Mouse (Mus musculus) gastrocnemius, adult 8-10 months (tissue): ENCODE measurements around the gene Flvcr1. TPM values are rescaled to one million over a fixed set of nuclear protein-coding genes. Genes with fewer than 3 reads are reported as not detected.
"Not testable (repeated sequence)": the region's sequence is repeated elsewhere in the genome, so short reads cannot be mapped to it uniquely, and the experiment has no call there.

ENCODE experiments used
- DNase-seq, 2 experiments: peaks; one replicate each; pipeline ENCODE4 v3.0.0; 2022; ENCODE audit warnings: low spot score in 2 of 2
- total RNA-seq, 4 experiments: library from RNA; stranded (reverse); gene quantifications; 2 replicates each; pipeline ENCODE4 v1.2.4; 2022

The Flvcr1 gene
- total RNA-seq, 4 experiments from 2014 or later, result 8.3 to 17.1 (median 10.4) TPM

- DNase-seq, result no peak
These were observed 15.4 kb upstream of the Flvcr1 start for GRCm38 (mm10) chr1:191041352-191041751.

GRCm38 (mm10) chr1:191037999-191038398 lies 12.0 kb upstream of the Flvcr1 start:
- no peak for DNase-seq

- no peak for DNase-seq
These were observed 10.8 kb upstream of the Flvcr1 start, which contains the start of gene Spata45 for GRCm38 (mm10) chr1:191036554-191037334. Gene Spata45 (plus strand): TSS chr1:191036639.

GRCm38 (mm10) chr1:191035649-191036048 lies 9.7 kb upstream of the Flvcr1 start:
- no peak for DNase-seq

- not testable (repeated sequence) for DNase-seq
These were observed 5.0 kb upstream of the Flvcr1 start for GRCm38 (mm10) chr1:191030922-191031425.

GRCm38 (mm10) chr1:191030182-191030581 lies 4.2 kb upstream of the Flvcr1 start:
- no peak for DNase-seq

GRCm38 (mm10) chr1:191025016-191026012 lies 644 bp downstream of the Flvcr1 start:
- peak; percentile 13 to 28 for DNase-seq

- DNase-seq, result not testable (repeated sequence)
These were observed 2.2 kb downstream of the Flvcr1 start for GRCm38 (mm10) chr1:191023806-191024205.

- DNase-seq, result no peak
These were observed 2.8 kb downstream of the Flvcr1 start for GRCm38 (mm10) chr1:191023140-191023539.

- no peak for DNase-seq
These were observed 4.9 kb downstream of the Flvcr1 start for GRCm38 (mm10) chr1:191021016-191021415.

- DNase-seq, result no peak
These were observed 5.6 kb downstream of the Flvcr1 start for GRCm38 (mm10) chr1:191020217-191020924.

GRCm38 (mm10) chr1:191019803-191020202 lies 6.2 kb downstream of the Flvcr1 start:
- DNase-seq, result no peak

GRCm38 (mm10) chr1:191014271-191014670 lies 11.7 kb downstream of the Flvcr1 start:
- DNase-seq, result no peak

- DNase-seq, result no peak
These were observed 17.3 kb downstream of the Flvcr1 start for GRCm38 (mm10) chr1:191008707-191009106.

- DNase-seq, result no peak
These were observed 23.8 kb downstream of the Flvcr1 start for GRCm38 (mm10) chr1:191002201-191002600.

- DNase-seq, result no peak
These were observed 25.3 kb downstream of the Flvcr1 start for GRCm38 (mm10) chr1:191000686-191001085.

GRCm38 (mm10) chr1:190998027-190998426 lies 27.9 kb downstream of the Flvcr1 start:
- no peak for DNase-seq

- DNase-seq, result no peak
These were observed 29.5 kb downstream of the Flvcr1 start for GRCm38 (mm10) chr1:190996346-190996877.

- DNase-seq, result peak in 1 of 2 experiments; percentile 47
These were observed 30.4 kb downstream of the Flvcr1 start for GRCm38 (mm10) chr1:190995548-190995947.

GRCm38 (mm10) chr1:190989437-190990082 lies 36.4 kb downstream of the Flvcr1 start:
- DNase-seq, result no peak
